Mouse (Mus musculus): ENCODE data around the gene Gm7903.
"Not testable (repeated sequence)": the region's sequence is repeated elsewhere in the genome, so short reads cannot be mapped to it uniquely, and the experiment has no call there.

Gene Gm7903

GRCm38 (mm10) chrX:135433535-135433934 is at the start of gene Gm7903:
Gene Gm7903, plus strand, starts transcription at chrX:135433835.
- not testable (repeated sequence) for DNase-seq

- DNase-seq = not testable (repeated sequence)
Observed at GRCm38 (mm10) chrX:135403578-135403977, 30.1 kb upstream of the Gm7903 start.

- not testable (repeated sequence) for DNase-seq
Observed at GRCm38 (mm10) chrX:135421203-135421602, 12.4 kb upstream of the Gm7903 start.

GRCm38 (mm10) chrX:135421824-135422223 is 11.8 kb upstream of the Gm7903 start:
- DNase-seq = not testable (repeated sequence)

- not testable (repeated sequence) for DNase-seq
Observed at GRCm38 (mm10) chrX:135422473-135422872, 11.2 kb upstream of the Gm7903 start.

- not testable (repeated sequence) for DNase-seq
Observed at GRCm38 (mm10) chrX:135464160-135464559, 30.5 kb downstream of the Gm7903 start.

- not testable (repeated sequence) for DNase-seq
Observed at GRCm38 (mm10) chrX:135481902-135482301, 48.3 kb downstream of the Gm7903 start.

- not testable (repeated sequence) for DNase-seq
Observed at GRCm38 (mm10) chrX:135483183-135483582, 49.5 kb downstream of the Gm7903 start.

All from lung, postnatal 4 days (tissue).